Mouse (Mus musculus) bone marrow, adult 2 months (tissue): Measurements from ENCODE around the gene Olfr512.

ENCODE experiments used
- CTCF ChIP-seq: fragments of 200-500 bp; IDR thresholded peaks from 2 replicates; pipeline ENCODE4 v1.5.1; 2011; ENCODE audit warnings: low read length, control low read depth; ENCODE audit not compliant: control insufficient read depth, insufficient read depth
- POLR2A ChIP-seq: fragments of 200-500 bp; IDR thresholded peaks from 2 replicates; pipeline ENCODE4 v1.6.1; 2011; ENCODE audit warnings: low read depth, mild to moderate bottlenecking, control low read depth, low read length, borderline replicate concordance; ENCODE audit not compliant: control insufficient read depth

DNA sequence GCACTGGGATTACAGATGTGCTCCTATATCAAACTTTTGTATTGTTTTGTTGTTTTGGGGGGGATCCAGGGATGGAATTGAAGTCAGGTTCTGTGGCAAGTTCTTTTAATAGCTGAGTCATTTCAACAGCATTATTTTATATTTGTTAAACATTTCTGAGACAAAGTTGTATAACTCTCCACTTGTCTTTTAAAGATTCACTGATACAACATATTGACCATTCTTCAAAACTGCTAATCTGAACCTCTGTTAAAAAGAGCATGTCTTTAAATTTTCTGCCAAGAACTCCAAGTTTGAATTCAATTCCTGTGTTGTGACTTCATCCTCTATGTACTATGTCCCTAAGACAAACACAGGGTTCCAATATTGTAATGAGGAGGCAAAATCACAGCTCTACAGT, at the start of gene Olfr512:
- TF ChIP-seq CTCF, result no peak
- TF ChIP-seq POLR2A, result no peak
